Mouse (Mus musculus): ENCODE results near the gene Krt19.

The Krt19 gene

DNA sequence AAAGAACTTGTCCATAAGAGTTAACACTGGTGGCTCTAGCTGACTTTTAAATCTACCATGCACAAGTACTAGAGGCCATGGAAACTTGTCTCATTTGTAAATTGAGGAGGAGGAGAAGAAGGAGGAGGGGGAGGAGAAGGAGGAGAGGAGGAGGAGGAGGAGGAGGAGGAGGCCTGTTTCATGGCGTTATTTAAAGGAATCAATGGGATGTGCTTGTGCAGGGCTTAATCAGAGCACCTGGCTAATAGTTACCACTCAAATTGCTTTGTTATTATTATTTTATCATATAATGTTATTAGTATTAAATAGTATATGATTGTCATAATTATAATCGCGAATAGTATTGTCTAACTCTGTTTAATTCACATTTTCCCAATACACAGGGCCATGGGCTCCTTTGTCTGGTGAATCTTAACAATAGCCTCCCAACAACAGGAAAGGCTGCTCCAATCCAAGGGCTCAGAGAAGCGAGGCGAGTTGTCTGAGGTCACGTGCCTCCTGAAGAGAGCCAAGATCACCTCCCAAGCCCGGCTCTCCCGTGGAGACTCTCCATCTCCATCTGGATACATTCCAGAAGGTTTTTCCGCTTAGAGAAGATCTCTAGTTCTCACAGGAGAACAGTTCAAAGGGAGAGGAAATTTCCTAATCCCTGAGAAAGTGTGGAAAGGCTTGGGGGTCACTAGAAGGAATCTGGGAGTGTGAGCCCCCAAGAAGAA is at the start of gene Krt19:
Gene Krt19, minus strand, starts transcription at position 51 of the 716 bp plus-strand sequence.
- no peak for DNase-seq (ENCODE audit: low spot score)

DNA sequence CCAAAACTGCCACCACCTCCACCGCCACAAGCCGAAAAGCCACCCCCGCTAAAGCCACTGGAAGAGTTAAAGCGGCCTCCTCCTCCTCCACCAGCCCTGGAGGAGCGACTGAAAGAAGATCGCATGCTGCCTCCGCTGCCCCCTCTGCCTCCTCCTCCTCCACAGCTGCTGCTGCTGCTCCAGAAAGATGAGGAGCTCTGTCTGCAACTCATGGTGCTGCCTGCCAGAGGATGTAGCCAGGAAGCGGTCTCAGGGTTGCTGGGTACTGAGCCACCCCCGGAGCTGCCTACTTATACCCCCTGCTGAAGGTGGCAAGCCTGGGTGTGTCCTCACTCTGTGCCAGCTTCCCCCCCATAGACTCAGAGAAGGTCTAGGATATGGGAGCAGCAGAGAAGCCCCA is 44.5 kb upstream of the Krt19 start, which contains the start of gene Krt9:
Gene Krt9, minus strand, starts transcription at position 255 of the 400 bp plus-strand sequence.
- no peak for DNase-seq (ENCODE audit: low spot score)

DNA sequence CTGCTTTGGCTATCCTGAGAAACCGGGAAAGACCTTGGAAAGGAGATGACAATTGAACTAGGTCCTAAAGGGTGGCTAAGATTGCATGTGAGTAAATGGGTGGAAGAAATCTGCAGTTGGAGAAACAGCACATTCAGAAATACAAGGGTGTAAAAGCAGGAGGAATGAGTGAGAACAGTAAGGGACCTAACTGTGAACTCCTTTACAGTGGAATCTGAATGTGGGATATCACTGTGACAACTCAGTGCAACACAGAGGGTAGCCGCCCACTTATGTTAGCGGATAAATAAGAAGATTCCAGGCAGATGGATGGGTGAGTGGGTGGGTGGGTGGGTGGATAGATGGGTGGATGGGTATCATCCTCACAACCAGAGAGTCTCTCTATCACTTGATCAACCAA is 43.4 kb upstream of the Krt19 start:
- no peak for DNase-seq (ENCODE audit: low spot score)

DNA sequence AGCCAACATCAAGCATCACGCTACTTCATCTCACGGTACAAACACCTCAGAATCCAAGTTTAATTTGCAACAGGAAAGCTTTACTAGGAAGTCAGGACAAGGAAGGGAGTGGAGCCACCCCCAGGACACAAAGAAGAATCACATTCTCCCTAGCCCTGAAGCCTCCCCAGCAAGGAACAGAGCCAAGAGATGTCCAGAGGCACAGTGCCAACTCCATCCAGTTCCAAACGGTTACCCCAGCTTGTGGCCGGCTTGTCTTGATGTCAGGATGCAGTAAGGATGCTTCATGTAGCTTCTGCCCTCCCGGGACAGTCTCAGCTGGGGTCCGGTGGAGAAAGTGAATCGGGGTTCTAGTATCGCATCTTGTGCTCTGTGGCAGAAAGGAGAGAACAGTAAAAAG is 38.3 kb upstream of the Krt19 start:
- DNase-seq (ENCODE audit: low spot score), result no peak

DNA sequence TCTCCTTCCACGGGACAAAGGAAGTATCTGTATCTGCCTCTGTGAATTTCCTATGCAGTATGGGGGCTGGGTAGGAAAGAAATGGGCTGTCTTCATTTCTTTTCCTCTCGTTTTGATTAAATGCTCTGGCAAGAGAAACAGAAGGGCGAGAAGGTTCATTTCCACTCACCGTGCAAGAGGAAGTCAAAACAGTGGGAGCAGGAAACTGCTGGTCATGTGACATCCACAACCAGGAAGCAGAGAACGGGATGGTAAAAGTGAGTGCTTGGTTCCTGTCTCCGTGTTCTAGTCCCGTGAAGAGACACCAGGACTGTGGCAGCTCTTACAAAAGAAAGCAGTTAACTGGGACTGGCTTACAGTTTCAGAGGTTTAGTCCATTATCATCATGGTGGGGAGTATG is 33.3 kb upstream of the Krt19 start:
- no peak for DNase-seq (ENCODE audit: low spot score)

DNA sequence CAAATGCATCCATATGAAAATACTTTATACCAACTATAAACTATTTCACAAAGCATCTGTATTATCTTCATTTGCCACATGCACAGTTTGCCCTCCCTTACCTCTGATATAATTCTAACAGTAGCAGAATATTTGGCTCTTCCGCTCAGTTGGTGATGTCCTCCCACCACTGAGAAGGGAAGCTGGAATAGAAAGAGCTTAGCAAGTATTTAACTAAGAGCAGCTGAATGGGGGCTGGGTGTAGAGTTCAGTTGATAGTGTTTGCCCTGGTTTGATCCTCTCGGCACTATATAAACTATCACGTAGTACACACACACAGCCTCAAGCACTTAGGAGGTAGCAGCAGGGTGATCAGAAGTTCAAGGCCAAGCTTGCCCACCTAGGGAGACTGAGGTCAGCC is 30.8 kb upstream of the Krt19 start:
- DNase-seq (ENCODE audit: low spot score), result no peak

DNA sequence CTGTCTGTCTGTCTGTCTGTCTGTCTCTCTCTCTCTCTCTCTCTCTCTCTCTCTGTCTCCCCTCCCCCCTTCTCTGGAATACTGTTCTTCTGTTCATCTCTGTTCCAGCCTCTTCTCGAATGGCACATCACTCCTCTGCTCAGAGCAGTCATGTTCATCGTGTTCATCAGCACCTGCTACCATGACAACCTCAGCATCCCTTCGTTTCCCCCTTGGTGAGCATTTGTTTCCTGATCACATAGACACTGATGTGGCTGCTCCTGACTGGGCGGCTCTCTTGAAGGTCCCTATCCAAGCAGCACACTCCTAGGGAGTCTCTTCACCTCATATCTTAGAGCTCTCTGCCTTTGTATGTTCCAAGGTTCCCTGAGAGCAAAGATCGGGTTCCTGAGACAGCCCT is 29.8 kb upstream of the Krt19 start:
- no peak for DNase-seq (ENCODE audit: low spot score)

DNA sequence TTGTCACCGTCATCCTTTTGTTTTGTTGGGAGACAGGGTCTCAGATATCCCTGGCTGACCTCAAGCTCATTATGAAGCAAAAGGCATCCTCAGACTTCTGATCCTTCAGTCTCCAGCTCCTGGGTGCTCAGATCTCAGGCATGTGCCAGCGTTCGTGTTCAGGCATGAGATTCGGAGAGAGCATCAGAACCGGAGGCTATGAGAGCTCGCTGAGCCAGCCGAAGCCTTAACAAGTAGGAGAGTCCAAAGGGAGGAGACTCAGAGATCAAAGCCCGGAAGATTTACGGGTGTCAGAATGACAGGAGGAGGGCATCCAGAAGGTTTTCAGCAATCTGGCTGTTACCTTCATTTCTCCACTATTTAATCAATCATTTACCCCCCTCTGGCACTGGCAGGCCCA is 28.3 kb upstream of the Krt19 start:
- no peak for DNase-seq (ENCODE audit: low spot score)

DNA sequence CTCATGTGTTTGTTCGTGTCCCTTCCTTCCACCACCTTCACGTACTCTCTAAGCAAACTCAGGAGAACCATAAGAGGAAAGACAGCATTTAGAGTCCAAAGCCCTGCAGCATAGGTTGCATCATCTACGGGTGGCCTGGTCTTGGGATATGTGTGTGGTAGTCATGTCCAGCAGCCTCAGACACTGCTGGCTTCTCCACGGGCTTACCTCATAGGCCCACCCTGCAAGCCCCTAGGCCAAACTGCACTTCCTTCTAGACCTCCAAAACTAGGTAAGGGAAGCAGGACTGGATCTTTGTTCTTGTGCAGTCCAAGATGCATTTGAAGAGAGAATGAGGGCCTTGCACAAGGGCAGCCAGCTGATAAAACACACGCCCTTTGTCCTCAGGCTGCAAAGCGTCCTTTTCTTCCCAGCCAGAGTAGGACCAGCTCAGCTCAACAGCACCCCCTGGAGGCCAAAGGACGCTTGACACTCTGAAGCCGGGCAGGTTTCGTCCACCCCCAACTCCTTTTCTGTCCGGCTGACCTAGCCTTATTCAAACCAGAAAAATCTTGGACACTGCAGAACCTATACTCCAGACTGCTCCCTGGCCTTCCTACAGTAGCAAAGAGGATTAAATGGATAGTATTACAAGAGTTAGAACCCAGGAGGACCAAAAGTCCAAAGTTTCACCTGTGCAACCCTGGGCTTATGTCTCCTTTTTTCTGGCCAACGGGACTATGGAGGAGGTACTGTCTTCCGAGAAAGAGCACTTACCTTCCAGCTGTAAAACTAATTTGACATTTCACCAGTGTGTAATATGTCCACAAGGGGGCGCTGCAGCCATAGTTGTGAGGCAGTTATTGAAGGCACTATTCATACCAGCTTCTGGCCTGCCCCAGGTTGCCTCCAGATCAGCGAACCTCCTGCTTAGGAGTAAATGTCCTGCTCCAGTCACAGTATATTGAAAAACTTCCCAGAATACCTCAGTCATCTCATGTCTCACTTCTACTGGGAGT is 20.6 kb upstream of the Krt19 start:
- DNase-seq (ENCODE audit: low spot score), result peak; percentile 53

DNA sequence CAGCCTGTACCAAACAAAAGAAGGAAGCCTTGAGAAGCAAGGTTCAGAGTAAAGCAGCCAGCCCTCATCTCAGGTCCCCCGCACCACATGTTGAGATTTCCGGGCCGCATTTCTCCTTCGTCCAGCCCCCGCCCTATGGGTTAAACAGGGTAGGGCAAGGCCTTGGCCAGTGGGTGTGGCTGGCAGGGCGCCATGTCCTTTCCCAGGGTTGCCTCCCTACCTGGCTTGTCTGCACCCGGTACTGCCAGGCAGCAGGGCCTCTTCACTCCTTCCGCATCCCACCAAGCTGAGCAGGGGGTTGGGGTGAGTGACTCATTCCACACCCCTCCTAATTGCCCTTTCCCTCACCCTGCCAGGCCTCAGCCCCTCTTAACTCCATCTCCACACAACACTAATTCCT is 19.6 kb upstream of the Krt19 start:
- DNase-seq (ENCODE audit: low spot score), result no peak

DNA sequence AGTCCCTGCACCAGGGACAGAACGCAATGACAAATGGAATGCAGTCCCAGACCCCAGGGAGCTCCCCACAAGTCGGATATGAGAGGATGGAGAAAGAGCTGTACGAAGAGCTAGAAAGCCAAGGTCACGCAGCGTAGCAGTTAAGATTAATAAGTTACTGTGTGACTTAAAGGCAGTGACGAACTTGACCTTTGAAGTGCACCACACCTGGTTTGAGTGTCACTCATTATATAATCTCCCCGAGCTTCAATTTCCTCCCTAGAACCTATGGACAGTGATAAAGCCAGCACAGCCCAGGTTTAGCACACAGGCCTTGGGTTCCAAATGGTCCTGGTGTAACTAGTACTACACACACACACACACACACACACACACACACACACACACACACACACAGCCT is 15.9 kb upstream of the Krt19 start:
- no peak for DNase-seq (ENCODE audit: low spot score)

DNA sequence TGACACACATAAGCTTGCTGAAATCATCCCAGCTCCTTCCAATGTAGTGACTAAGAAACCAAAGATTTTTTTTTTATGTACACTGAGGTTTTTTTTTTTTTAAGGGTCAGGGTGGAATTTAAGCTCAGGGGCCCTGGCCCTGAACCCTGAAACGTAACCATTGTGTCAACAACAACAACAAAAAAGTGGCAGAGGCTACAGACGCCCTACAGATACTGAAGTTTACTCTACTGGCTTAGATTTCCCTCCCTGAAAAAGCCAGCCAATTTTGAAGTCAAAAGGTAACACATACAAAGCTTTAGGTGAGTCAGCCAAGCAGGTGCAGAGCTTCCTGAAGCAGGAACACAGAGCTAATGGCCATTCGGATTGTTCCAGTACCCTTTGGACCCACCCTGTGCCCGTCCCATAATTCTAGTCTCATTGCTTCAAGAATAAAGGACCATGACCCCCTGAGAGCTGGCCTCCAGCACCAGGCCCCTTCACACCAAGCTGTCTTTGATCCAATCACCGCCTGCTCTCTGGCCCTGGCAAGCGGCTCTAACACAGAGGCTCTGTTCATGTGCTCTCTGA is 9.5 kb upstream of the Krt19 start:
- DNase-seq (ENCODE audit: low spot score), result no peak

DNA sequence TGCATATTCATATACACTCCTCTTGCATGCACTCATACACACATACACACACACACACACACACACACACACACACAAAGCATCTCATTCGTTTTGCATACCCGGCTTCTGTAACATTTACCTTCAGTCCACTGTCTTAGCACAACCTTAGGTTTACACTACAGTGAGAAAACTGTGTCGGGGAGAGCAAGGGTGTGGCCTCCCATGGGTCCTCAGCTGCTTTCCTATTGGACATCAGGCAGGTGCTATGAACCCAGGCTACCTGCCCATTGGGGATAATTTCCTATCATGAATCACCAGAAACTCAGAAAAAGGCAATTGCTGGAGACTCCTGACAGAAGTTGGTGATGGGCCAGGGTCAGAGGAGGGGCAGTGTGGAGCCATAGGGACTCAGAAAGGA is 8.9 kb upstream of the Krt19 start:
- DNase-seq (ENCODE audit: low spot score), result no peak

DNA sequence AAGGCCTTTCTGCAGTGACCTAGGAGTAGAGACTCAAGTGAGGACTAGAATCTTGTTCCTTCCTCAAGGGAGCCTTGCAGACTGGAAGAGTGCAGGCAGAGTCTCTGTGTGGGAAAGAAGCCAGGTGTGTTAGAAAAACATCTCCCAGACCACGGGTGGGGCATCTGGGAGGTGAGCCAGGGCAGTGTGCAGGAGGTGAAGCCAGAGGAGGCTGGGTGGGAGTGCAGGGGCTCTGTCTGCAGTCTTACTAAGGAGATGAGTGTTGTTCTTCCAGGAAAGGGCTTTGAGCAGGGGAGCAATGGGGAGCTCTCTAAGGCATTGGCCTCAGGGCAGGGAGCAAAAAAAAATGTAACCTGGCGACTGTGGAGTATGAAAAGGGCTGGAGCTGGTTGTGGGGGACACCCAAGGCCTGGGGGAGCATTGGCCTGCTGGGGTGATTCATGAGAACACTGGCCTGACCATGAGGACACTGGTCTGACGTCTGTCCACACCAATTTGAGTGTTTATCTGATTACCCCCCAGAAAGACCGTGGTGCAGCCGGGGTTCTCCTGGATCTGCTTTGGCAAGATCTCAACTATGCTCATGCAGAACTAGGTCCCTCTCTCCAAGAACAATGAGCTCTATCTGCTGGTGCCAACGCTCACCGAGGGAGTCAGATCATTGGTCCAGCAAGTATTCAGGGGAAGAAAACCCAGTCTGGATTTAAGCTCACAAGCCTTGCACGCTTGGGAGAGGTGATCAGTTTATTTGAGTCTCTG is 7.2 kb upstream of the Krt19 start:
- DNase-seq (ENCODE audit: low spot score), result no peak

DNA sequence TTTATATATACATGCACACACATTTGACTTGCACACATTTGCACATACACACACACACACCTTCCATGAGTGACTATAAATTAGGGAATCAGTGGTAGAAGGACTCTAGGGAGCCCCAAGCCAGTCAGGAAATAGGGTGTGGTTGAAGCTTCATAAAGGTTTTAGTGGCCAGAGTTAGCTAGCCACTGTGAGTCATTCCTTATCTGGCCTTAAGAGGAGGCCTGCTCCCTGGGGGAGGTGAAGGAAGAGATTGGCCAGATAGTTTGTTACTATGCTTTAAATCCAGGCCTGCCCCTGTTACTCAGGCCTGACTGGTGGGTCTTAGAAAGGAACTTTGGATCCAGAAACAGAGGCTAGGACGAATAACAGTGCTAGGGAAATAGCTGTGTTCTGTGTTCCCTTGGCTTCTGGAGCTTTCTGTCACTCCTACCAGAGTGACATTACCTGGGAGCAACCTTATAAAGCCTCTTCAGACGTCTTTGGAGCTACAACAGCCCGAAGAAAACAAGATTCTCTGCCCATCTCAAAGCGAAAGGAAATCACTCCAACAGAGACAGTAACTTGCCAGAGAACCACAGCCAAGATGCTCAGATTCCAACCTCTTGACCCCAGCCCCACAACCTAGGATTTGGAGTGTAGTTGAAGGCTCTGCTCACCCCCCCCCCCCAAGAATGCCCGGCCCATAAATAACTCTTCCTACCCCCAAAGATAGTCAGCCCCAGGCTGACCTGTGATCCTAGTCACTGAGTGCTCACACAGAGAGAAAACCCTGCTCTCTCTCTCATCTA is 705 bp downstream of the Krt19 start:
- DNase-seq (ENCODE audit: low spot score), result no peak

DNA sequence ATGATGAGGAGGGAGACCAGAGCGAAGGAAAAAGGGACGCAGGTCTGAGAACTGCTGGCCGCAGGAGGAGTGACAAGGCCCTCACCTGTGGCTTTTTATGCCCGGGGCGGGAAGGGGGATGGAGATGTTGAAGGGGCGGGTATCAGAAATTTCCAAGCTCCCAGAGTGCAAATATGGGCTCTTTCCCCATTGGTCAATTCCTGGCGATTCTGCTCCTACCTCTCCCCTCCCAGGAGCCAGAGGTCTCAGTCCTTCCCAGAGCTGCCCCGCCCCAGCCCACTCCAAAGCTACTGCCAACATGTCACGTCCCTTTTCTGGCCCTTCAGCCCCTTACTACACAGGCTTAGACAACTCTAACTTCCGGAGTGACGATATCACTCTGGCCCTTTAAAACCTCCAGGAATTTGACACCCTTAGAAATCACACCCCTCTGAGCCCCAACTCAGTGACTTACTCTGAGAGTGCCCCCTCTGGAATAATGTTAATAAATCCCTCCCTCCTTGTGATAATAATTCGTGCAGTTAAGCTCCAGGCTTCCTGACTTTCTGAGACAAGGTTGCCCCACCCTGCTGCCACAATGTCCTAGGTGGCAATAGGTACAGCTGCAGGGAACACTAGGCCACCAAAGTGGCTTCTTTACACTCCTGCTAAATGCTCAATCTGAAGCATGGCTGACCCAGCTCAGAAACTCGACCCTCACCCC is 2.5 kb downstream of the Krt19 start:
- no peak for DNase-seq (ENCODE audit: low spot score)

DNA sequence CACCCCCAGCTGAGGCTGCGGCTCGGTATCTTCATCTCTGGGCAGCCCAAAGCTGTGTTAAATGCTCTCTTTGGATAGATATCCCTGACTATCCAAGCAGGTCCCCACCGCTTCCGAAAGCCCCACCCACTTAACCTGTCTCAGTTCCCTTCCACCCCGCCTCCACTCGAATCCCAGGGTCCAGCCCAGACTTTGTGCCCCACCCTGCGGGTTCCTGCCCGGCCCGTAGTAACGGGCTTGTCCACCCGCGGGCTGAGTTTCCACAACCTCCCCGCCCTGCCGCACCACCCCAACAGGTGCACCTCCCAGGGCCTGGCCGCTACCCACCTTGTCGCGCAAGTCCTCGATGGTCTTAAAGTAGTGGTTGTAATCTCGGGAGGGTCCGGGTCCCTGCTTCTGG is 3.4 kb downstream of the Krt19 start:
- DNase-seq (ENCODE audit: low spot score), result no peak

DNA sequence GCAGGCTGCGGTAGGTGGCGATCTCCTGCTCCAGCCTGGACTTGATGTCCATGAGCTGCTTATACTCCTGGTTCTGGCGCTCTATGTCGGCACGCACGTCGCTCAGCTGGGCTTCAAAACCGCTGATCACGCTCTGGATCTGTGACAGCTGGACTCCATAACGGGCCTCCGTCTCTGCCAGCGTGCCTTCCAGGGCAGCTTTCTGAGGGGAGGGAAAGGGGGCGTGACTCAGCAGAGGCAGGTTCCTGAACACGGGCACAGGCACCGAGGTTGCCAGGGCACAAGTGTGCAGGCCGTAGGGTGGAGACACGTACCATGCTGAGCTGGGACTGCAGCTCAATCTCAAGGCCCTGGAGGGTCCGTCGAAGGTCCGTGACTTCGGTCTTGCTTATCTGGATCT is 7.5 kb downstream of the Krt19 start:
- no peak for DNase-seq (ENCODE audit: low spot score)

DNA sequence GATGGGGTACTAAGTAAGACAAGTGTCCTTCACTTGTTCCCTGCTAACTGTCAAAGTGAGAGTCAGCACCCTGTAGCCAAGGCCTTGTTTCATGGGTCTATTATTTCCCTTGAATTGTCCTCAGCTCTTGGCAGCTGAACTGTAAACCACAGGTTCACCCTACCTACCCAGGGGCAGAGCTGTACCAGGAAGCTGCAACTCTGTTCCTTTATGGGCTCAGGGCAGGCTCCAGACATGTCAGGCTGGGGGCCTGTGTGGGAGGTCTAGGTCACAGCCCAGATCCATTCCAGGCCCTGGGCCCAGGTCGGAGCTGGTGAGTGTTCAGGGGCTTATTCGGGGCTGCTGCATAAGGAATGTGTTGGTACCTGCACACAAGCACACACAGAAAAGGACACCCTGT is 9.1 kb downstream of the Krt19 start:
- DNase-seq (ENCODE audit: low spot score), result no peak

DNA sequence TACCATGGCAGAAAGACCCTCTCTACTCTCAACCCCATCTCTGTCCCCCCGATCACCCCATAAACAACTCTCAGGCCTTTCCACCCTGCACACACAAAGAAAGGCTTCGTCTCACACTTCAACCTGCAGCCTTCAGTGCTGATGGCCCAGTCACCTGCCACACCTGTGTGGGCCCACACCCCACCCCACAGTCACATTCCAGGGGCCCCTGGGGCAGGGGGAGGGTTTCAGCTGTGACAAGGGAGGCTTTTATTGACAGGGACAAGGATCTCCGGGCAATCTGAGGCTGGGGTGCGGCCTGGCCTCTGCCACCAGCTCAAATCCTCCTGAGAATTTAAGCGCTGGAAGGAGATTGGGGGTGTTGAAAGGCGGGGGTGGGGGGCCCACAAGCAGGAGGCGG is 9.7 kb downstream of the Krt19 start:
- no peak for DNase-seq (ENCODE audit: low spot score)

DNA sequence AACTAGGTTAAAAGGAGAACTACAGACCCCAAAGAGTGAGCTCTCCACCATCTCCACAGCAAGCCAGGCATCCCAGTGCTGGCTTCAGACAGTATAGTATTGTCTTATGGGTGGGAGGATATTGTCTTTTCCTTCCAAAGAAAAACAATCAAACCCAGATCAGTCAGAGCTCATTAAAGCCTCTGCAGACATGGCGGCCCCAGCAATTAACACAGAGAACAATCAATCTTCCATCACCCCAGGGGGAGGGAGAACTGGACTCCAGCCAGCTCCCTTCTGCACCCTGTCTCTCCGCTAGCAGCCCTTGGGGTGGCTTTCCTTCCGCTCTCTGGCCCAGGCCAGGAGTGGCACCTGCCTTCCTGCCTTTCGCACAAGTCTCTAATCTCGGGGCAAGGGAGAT is 10.8 kb downstream of the Krt19 start:
- DNase-seq (ENCODE audit: low spot score), result no peak

Measured in c-Kit-positive CD71-positive TER-119-positive erythroid progenitor cells, embryonic 14.5 days (primary cell).